Comparison of ENCODE assay signal across 28 mouse cellular contexts in the genomic region with DNA sequence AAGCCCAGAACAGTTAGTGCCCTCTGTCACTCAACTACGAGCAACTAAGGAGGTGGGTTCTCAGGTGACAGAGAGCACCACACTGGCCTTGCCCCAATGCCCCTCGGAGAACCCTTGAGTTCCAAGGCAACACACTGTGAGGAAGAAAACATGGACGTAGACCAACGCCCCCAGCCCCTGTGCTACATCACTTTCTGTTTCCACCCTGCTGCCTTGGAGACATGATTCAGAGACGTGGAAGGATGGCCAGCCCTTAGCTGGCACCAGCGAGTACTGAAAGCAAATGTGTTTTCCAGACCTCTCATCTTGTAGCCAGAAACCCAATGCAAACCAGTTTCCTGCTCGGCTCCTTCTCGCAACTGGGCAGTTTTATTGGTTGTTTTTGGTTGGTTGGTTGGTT. TPM values are rescaled to one million over a fixed set of nuclear protein-coding genes. Genes with fewer than 3 reads are reported as not detected.
DNase-seq lines count a peak whose midpoint lies in the region; ATAC-seq and TF ChIP-seq lines count a peak whose summit lies in the region.
"Had no signal": no experiment of that assay in that cellular context is flagged by ENCODE, and none has a peak within 500 bp of the region (broad histone marks: within the 10 kb centered on the region; RNA-seq: fewer than 3 reads in every experiment).

No protein-coding gene starts in this region.

- H3K4me3 ChIP-seq in hindbrain, embryonic 15.5 days, result no peak overlapping the region; the same call in 1 of the 2 replicates
- H3K4me3 ChIP-seq in hindbrain, embryonic 12.5 days, result no peak overlapping the region
- no peak overlapping the region for H3K4me3 ChIP-seq in neural tube, embryonic 13.5 days
- H3K4me3 ChIP-seq in cortical plate, adult 2 months (ENCODE audit: insufficient read depth, low read length), result peak overlapping the region; percentile 74
- peak overlapping the region; percentile 38 for H3K4me3 ChIP-seq in olfactory bulb, adult 2 months (ENCODE audit: insufficient read depth, low read depth, low read length)
- H3K4me3 ChIP-seq: embryonic facial prominence, embryonic 10.5 days; liver, embryonic 13.5 days had no signal

- no peaks in the 10 kb centered on the region for H3K36me3 ChIP-seq in hindbrain, embryonic 15.5 days
- H3K36me3 ChIP-seq in hindbrain, embryonic 12.5 days, result no peaks in the 10 kb centered on the region
- H3K36me3 ChIP-seq in neural tube, embryonic 13.5 days, result no peaks in the 10 kb centered on the region
- H3K36me3 ChIP-seq: embryonic facial prominence, embryonic 10.5 days; liver, embryonic 13.5 days had no signal

- no peak for TF ChIP-seq CTCF in cortical plate, adult 2 months (IDR thresholded peaks at IDR 0.05; ENCODE audit: extremely low read depth, insufficient read depth, low read length)
- TF ChIP-seq CTCF in olfactory bulb, adult 2 months (IDR thresholded peaks at IDR 0.05; ENCODE audit: insufficient read depth, low read depth, low read length), result no peak

- no peak for DNase-seq in neural tube, embryonic 10.5 days (ENCODE audit: extremely low spot score, low spot score)
- no peak for DNase-seq in adrenal gland, postnatal 10 days
- DNase-seq: adrenal gland, postnatal 25 days; cerebellum, adult 11 months; cerebellum, adult 9-11 months; gastrocnemius, postnatal 36 days; kidney, postnatal 14 days; layer of hippocampus, postnatal 36 days; liver, embryonic 13.5 days; lung, adult 2 months; lung, postnatal 14 days; midbrain, embryonic 14.5 days; retina, postnatal 1 day had no signal

- H3K27ac ChIP-seq in hindbrain, embryonic 15.5 days (replicated peaks), result no peak overlapping the region
- H3K27ac ChIP-seq in hindbrain, embryonic 12.5 days, result no peak overlapping the region
- H3K27ac ChIP-seq in neural tube, embryonic 13.5 days (replicated peaks), result no peak overlapping the region
- peak overlapping the region; percentile 58 for H3K27ac ChIP-seq in cortical plate, adult 2 months (ENCODE audit: insufficient read depth, low read length)
- peak overlapping the region; percentile 78 for H3K27ac ChIP-seq in olfactory bulb, adult 2 months (ENCODE audit: insufficient read depth, low read depth, low read length)
- H3K27ac ChIP-seq: embryonic facial prominence, embryonic 10.5 days; liver, embryonic 13.5 days had no signal

- peaks cover 25% of the 10 kb centered on the region for H3K4me1 ChIP-seq in hindbrain, embryonic 15.5 days (replicated peaks)
- H3K4me1 ChIP-seq in hindbrain, embryonic 12.5 days, result peaks cover 11% of the 10 kb centered on the region
- peaks cover 13% of the 10 kb centered on the region for H3K4me1 ChIP-seq in neural tube, embryonic 13.5 days (replicated peaks)
- peaks cover 7% of the 10 kb centered on the region for H3K4me1 ChIP-seq in cortical plate, adult 2 months (ENCODE audit: control insufficient read depth, insufficient read depth, low read length)
- peaks cover 34% of the 10 kb centered on the region for H3K4me1 ChIP-seq in olfactory bulb, adult 2 months (ENCODE audit: control insufficient read depth, insufficient read depth, low read length)

- 76% methylated on average over 8 of the region's 8 CpGs for WGBS in hindbrain, embryonic 15.5 days
- 68% methylated on average over 8 of the region's 8 CpGs for WGBS in hindbrain, embryonic 12.5 days
- WGBS in neural tube, embryonic 13.5 days, result 69% methylated on average over 8 of the region's 8 CpGs
- 49% methylated on average over 8 of the region's 8 CpGs for WGBS in olfactory bulb, adult 2 months

- peak overlapping the region; percentile 96 for H3K4me2 ChIP-seq in hindbrain, embryonic 15.5 days
- H3K4me2 ChIP-seq in hindbrain, embryonic 12.5 days (replicated peaks), result no peak overlapping the region
- peak overlapping the region; percentile 60 for H3K4me2 ChIP-seq in neural tube, embryonic 13.5 days
- H3K4me2 ChIP-seq: heart, embryonic 11.5 days; liver, embryonic 13.5 days had no signal

- no peak overlapping the region for H3K9ac ChIP-seq in hindbrain, embryonic 15.5 days
- H3K9ac ChIP-seq in hindbrain, embryonic 12.5 days, result no peak overlapping the region
- H3K9ac ChIP-seq in neural tube, embryonic 13.5 days, result no peak overlapping the region
- H3K9ac ChIP-seq: liver, embryonic 13.5 days had no signal

- TF ChIP-seq POLR2A in cortical plate, adult 2 months (IDR thresholded peaks at IDR 0.05; ENCODE audit: extremely low read depth, insufficient read depth, low read length), result peak; percentile 30; the same call in 1 of the 2 replicates
- TF ChIP-seq POLR2A in olfactory bulb, adult 2 months (IDR thresholded peaks at IDR 0.05; ENCODE audit: insufficient read depth, low read depth, low read length), result no peak

- no peak for ATAC-seq in hindbrain, embryonic 15.5 days (ENCODE audit: low FRiP score, low read depth)
- ATAC-seq in hindbrain, embryonic 12.5 days (ENCODE audit: low FRiP score), result no peak
- ATAC-seq in neural tube, embryonic 13.5 days (ENCODE audit: low read depth), result no peak
- ATAC-seq: forebrain, embryonic 16.5 days; intestine, embryonic 16.5 days had no signal

- H3K27me3 ChIP-seq in hindbrain, embryonic 15.5 days, result peaks cover 6% of the 10 kb centered on the region
- peaks cover 42% of the 10 kb centered on the region for H3K27me3 ChIP-seq in hindbrain, embryonic 12.5 days
- H3K27me3 ChIP-seq in neural tube, embryonic 13.5 days, result peaks cover 31% of the 10 kb centered on the region

- H3K9me3 ChIP-seq in hindbrain, embryonic 15.5 days, result no peaks in the 10 kb centered on the region
- no peaks in the 10 kb centered on the region for H3K9me3 ChIP-seq in hindbrain, embryonic 12.5 days (replicated peaks)
- H3K9me3 ChIP-seq in neural tube, embryonic 13.5 days, result no peaks in the 10 kb centered on the region
- H3K9me3 ChIP-seq: liver, embryonic 13.5 days had no signal

RNA-seq across cellular contexts. Expression of a gene that starts 26.4 kb away (rescaled TPM):
- polyA plus RNA-seq in hindbrain, embryonic 15.5 days (2015; fragmentation: Nextera tagmentation; extraction: Ambion mirVana), result 3.9 and 8.0 TPM in 2 replicates
- 3.2 and 5.3 TPM in 2 replicates for polyA plus RNA-seq in hindbrain, embryonic 12.5 days (2016; fragmentation: Nextera tagmentation; extraction: Ambion mirVana)
- polyA plus RNA-seq in neural tube, embryonic 13.5 days (2015; fragmentation: Nextera tagmentation; extraction: Ambion mirVana), result 5.2 and 5.4 TPM in 2 replicates
- 11.0 and 12.9 TPM in 2 replicates for polyA plus RNA-seq in cortical plate, adult 2 months (2012; rRNA removed)
- not detected in 2 replicates for polyA plus RNA-seq in olfactory bulb, adult 2 months (2012; ENCODE audit: insufficient read depth, insufficient read length, low replicate concordance, missing spikeins)
- total RNA-seq in adrenal gland, postnatal 10 days (2021), result 1 to 10 TPM; 3.9 to 7.7 TPM

RNA-seq across cellular contexts. Expression of a gene that starts 26.7 kb away (rescaled TPM):
- polyA plus RNA-seq in hindbrain, embryonic 15.5 days (2015; fragmentation: Nextera tagmentation; extraction: Ambion mirVana), result 2.6 and 3.3 TPM in 2 replicates
- 0.65 and 0.68 TPM in 2 replicates for polyA plus RNA-seq in hindbrain, embryonic 12.5 days (2016; fragmentation: Nextera tagmentation; extraction: Ambion mirVana)
- 0.87 and 1.4 TPM in 2 replicates for polyA plus RNA-seq in neural tube, embryonic 13.5 days (2015; fragmentation: Nextera tagmentation; extraction: Ambion mirVana)
- 140 and 154 TPM in 2 replicates for polyA plus RNA-seq in cortical plate, adult 2 months (2012; rRNA removed)
- polyA plus RNA-seq in olfactory bulb, adult 2 months (2012; ENCODE audit: insufficient read depth, insufficient read length, low replicate concordance, missing spikeins), result not detected in 2 replicates
- total RNA-seq in adrenal gland, postnatal 10 days (2021), result 1 to 10 TPM; 2.7 to 3.5 TPM
- total RNA-seq: common myeloid progenitor, adult 5-6 weeks; hematopoietic stem cell, adult 5-6 weeks; megakaryocyte progenitor cell, adult 5-6 weeks; MEL had no signal
- polyA plus RNA-seq: heart, embryonic 11.5 days; heart, postnatal 0 days; liver, embryonic 13.5 days; thymus, postnatal 0 days had no signal

Comparison
In these comparisons a context has a peak if more than half of its experiments do, and no peak if none do; other contexts are left out.
1. H3K27ac ChIP-seq: peak in cortical plate, adult 2 months (single experiment) and olfactory bulb, adult 2 months (single experiment); none in hindbrain, embryonic 15.5 days (single experiment), hindbrain, embryonic 12.5 days (single experiment) and neural tube, embryonic 13.5 days (single experiment).
2. H3K4me3 ChIP-seq: peak in cortical plate, adult 2 months (single experiment) and olfactory bulb, adult 2 months (single experiment); none in hindbrain, embryonic 15.5 days (single experiment), hindbrain, embryonic 12.5 days (single experiment) and neural tube, embryonic 13.5 days (single experiment).